Mouse (Mus musculus): ENCODE results near the gene Klhdc8b. TPM values are rescaled to one million over a fixed set of nuclear protein-coding genes. Genes with fewer than 3 reads are reported as not detected.

The Klhdc8b gene
- polyA plus RNA-seq, 1 experiment from 2014 or later = 94.7 TPM

DNA sequence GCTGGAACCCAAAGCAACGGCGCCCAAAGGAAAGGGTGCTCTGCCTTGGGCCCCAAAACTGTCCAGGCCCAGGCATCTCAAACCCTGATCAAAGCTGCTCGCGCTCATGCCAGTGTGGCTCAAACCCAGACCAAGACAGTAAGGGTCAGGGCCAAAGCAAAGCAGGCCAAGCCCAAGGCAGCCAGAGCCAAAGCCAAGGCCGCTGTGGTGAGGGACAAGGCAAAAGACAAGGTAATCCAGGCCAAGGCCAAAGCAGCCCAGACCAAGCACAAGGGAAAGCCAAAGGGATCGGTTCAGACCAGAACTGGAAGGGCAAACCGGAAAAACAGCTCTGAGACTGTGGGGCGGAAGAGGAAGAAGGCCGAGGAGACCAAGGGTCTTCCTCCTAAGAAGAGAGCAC, 2.3 kb upstream of the Klhdc8b start:
- Histone ChIP-seq H3K27me3 (ENCODE audit: control insufficient read depth, insufficient read depth, low read length) (no peaks in the 10 kb centered on the region), H3K4me1 (ENCODE audit: control insufficient read depth in 2 of 2, insufficient read depth in 2 of 2, low read length in 2 of 2) (peaks cover 11 to 16% of the 10 kb centered on the region in 2 experiments), H3K27ac (replicated peaks in 1 of 2; ENCODE audit: control insufficient read depth in 1 of 2, insufficient read depth in 1 of 2, low read depth in 2 of 2, low read length in 2 of 2) (no peak overlapping the region), H3K4me2 (ENCODE audit: low read length) (no peak overlapping the region), H3K4me3 (ENCODE audit: control insufficient read depth in 1 of 2, insufficient read depth in 1 of 2, low read depth in 1 of 2, low read length in 2 of 2) (no peak overlapping the region), H3K9me3 (ENCODE audit: control insufficient read depth, low read length) (no peaks in the 10 kb centered on the region), H3K9ac (ENCODE audit: low read length) (no peak overlapping the region), H3K36me3 (ENCODE audit: control insufficient read depth, insufficient read depth, low read length) (peaks cover 39% of the 10 kb centered on the region)
- ATAC-seq (ENCODE audit: insufficient number of reproducible peaks, insufficient read depth, low FRiP score, low read depth) = no peak
- WGBS = 93% methylated on average over 9 of the region's 9 CpGs

- no peaks in the 10 kb centered on the region for H3K9me3 ChIP-seq (ENCODE audit: control insufficient read depth, low read length)
- H3K27me3 ChIP-seq (ENCODE audit: control insufficient read depth, insufficient read depth, low read length) = no peaks in the 10 kb centered on the region
- peak overlapping the region; percentile 51 to 90 for H3K27ac ChIP-seq (replicated peaks in 1 of 2; ENCODE audit: control insufficient read depth in 1 of 2, insufficient read depth in 1 of 2, low read depth in 2 of 2, low read length in 2 of 2)
- peaks cover 11 to 16% of the 10 kb centered on the region in 2 experiments for H3K4me1 ChIP-seq (ENCODE audit: control insufficient read depth in 2 of 2, insufficient read depth in 2 of 2, low read length in 2 of 2)
- ATAC-seq (ENCODE audit: insufficient number of reproducible peaks, insufficient read depth, low FRiP score, low read depth) = no peak
- H3K36me3 ChIP-seq (ENCODE audit: control insufficient read depth, insufficient read depth, low read length) = peaks cover 39% of the 10 kb centered on the region
- no peak overlapping the region for H3K4me3 ChIP-seq (ENCODE audit: control insufficient read depth in 1 of 2, insufficient read depth in 1 of 2, low read depth in 1 of 2, low read length in 2 of 2)
- WGBS = 65% methylated on average over 10 of the region's 10 CpGs
- H3K4me2 ChIP-seq (ENCODE audit: low read length) = peak overlapping the region; percentile 72
- no peak overlapping the region for H3K9ac ChIP-seq (ENCODE audit: low read length)
Measured at GRCm38 (mm10) chr9:108462192-108462591, 811 bp upstream of the Klhdc8b start.

DNA sequence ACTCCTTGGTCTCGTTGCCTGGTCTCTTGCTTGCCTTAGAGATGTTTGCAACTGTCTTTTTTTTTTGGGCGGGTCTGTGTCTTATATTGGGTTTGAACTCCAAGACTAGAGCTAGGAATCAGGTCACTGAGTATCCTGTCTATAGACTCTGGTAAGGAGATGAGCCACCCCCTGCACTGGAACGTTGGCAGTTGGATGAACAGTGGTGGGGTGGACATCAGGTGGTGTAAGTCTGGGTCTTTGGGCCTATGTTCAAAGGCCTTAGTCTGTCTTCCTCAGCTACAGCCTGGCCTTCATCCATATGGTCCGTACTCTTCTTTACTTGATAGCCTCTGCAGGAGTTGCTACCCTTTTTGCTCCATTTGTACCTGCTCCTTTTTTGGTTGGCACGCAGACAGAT, 294 bp upstream of the Klhdc8b start:
- peak overlapping the region; percentile 47 to 90 for H3K27ac ChIP-seq (replicated peaks in 1 of 2; ENCODE audit: control insufficient read depth in 1 of 2, insufficient read depth in 1 of 2, low read depth in 2 of 2, low read length in 2 of 2)
- WGBS = 91% methylated on average over 5 of the region's 5 CpGs
- no peaks in the 10 kb centered on the region for H3K27me3 ChIP-seq (ENCODE audit: control insufficient read depth, insufficient read depth, low read length)
- H3K9me3 ChIP-seq (ENCODE audit: control insufficient read depth, low read length) = no peaks in the 10 kb centered on the region
- peaks cover 39% of the 10 kb centered on the region for H3K36me3 ChIP-seq (ENCODE audit: control insufficient read depth, insufficient read depth, low read length)
- peak overlapping the region; percentile 62 to 84; a peak in 2 of 4 replicates for H3K4me3 ChIP-seq (ENCODE audit: control insufficient read depth in 1 of 2, insufficient read depth in 1 of 2, low read depth in 1 of 2, low read length in 2 of 2)
- H3K9ac ChIP-seq (ENCODE audit: low read length) = peak overlapping the region; percentile 93
- peak overlapping the region; percentile 72 for H3K4me2 ChIP-seq (ENCODE audit: low read length)
- no peak for ATAC-seq (ENCODE audit: insufficient number of reproducible peaks, insufficient read depth, low FRiP score, low read depth)
- H3K4me1 ChIP-seq (ENCODE audit: control insufficient read depth in 2 of 2, insufficient read depth in 2 of 2, low read length in 2 of 2) = peaks cover 11 to 16% of the 10 kb centered on the region in 2 experiments

- Histone ChIP-seq H3K36me3 (ENCODE audit: control insufficient read depth, insufficient read depth, low read length) (peaks cover 30% of the 10 kb centered on the region), H3K4me3 (ENCODE audit: control insufficient read depth in 1 of 2, insufficient read depth in 1 of 2, low read depth in 1 of 2, low read length in 2 of 2) (peak within 1 kb of the TSS; percentile 62 to 84), H3K9me3 (ENCODE audit: control insufficient read depth, low read length) (no peaks in the 10 kb centered on the region), H3K4me2 (ENCODE audit: low read length) (peak within 1 kb of the TSS; percentile 72), H3K9ac (ENCODE audit: low read length) (peak within 1 kb of the TSS; percentile 93), H3K27ac (replicated peaks in 1 of 2; ENCODE audit: control insufficient read depth in 1 of 2, insufficient read depth in 1 of 2, low read depth in 2 of 2, low read length in 2 of 2) (peak within 1 kb of the TSS; percentile 69 to 90), H3K27me3 (ENCODE audit: control insufficient read depth, insufficient read depth, low read length) (no peaks in the 10 kb centered on the region), H3K4me1 (ENCODE audit: control insufficient read depth in 2 of 2, insufficient read depth in 2 of 2, low read length in 2 of 2) (peaks cover 11 to 16% of the 10 kb centered on the region in 2 experiments)
- WGBS = under 1% methylated on average over 49 of the region's 52 CpGs
- ATAC-seq (ENCODE audit: insufficient number of reproducible peaks, insufficient read depth, low FRiP score, low read depth) = peak; percentile 74
Measured at GRCm38 (mm10) chr9:108460319-108461178, 832 bp downstream of the Klhdc8b start, which contains the start of gene Ccdc71. Gene Ccdc71 (plus strand): TSS chr9:108460527.

GRCm38 (mm10) chr9:108459939-108460318, 1.5 kb downstream of the Klhdc8b start:
- Histone ChIP-seq H3K27ac (replicated peaks in 1 of 2; ENCODE audit: control insufficient read depth in 1 of 2, insufficient read depth in 1 of 2, low read depth in 2 of 2, low read length in 2 of 2) (peak overlapping the region; percentile 69 to 90; a peak in 2 of 4 replicates), H3K9me3 (ENCODE audit: control insufficient read depth, low read length) (no peaks in the 10 kb centered on the region), H3K27me3 (ENCODE audit: control insufficient read depth, insufficient read depth, low read length) (no peaks in the 10 kb centered on the region), H3K4me3 (ENCODE audit: control insufficient read depth in 1 of 2, insufficient read depth in 1 of 2, low read depth in 1 of 2, low read length in 2 of 2) (peak overlapping the region; percentile 62 to 84), H3K4me2 (ENCODE audit: low read length) (peak overlapping the region; percentile 72), H3K36me3 (ENCODE audit: control insufficient read depth, insufficient read depth, low read length) (peaks cover 24% of the 10 kb centered on the region), H3K4me1 (ENCODE audit: control insufficient read depth in 2 of 2, insufficient read depth in 2 of 2, low read length in 2 of 2) (peaks cover 11 to 16% of the 10 kb centered on the region in 2 experiments), H3K9ac (ENCODE audit: low read length) (peak overlapping the region; percentile 93; the same call in 1 of the 2 replicates)
- 82% methylated on average over 1 of the region's 1 CpGs for WGBS
- no peak for ATAC-seq (ENCODE audit: insufficient number of reproducible peaks, insufficient read depth, low FRiP score, low read depth)

- no peak for ATAC-seq (ENCODE audit: insufficient number of reproducible peaks, insufficient read depth, low FRiP score, low read depth)
- Histone ChIP-seq H3K27ac (replicated peaks in 1 of 2; ENCODE audit: control insufficient read depth in 1 of 2, insufficient read depth in 1 of 2, low read depth in 2 of 2, low read length in 2 of 2) (no peak overlapping the region), H3K9ac (ENCODE audit: low read length) (no peak overlapping the region), H3K4me1 (ENCODE audit: control insufficient read depth in 2 of 2, insufficient read depth in 2 of 2, low read length in 2 of 2) (peaks cover 7 to 14% of the 10 kb centered on the region in 2 experiments), H3K36me3 (ENCODE audit: control insufficient read depth, insufficient read depth, low read length) (no peaks in the 10 kb centered on the region), H3K27me3 (ENCODE audit: control insufficient read depth, insufficient read depth, low read length) (no peaks in the 10 kb centered on the region), H3K4me2 (ENCODE audit: low read length) (no peak overlapping the region), H3K4me3 (ENCODE audit: control insufficient read depth in 1 of 2, insufficient read depth in 1 of 2, low read depth in 1 of 2, low read length in 2 of 2) (no peak overlapping the region), H3K9me3 (ENCODE audit: control insufficient read depth, low read length) (no peaks in the 10 kb centered on the region)
- WGBS = 85% methylated on average over 10 of the region's 10 CpGs
Measured at GRCm38 (mm10) chr9:108456953-108457352, 4.4 kb downstream of the Klhdc8b start.

DNA sequence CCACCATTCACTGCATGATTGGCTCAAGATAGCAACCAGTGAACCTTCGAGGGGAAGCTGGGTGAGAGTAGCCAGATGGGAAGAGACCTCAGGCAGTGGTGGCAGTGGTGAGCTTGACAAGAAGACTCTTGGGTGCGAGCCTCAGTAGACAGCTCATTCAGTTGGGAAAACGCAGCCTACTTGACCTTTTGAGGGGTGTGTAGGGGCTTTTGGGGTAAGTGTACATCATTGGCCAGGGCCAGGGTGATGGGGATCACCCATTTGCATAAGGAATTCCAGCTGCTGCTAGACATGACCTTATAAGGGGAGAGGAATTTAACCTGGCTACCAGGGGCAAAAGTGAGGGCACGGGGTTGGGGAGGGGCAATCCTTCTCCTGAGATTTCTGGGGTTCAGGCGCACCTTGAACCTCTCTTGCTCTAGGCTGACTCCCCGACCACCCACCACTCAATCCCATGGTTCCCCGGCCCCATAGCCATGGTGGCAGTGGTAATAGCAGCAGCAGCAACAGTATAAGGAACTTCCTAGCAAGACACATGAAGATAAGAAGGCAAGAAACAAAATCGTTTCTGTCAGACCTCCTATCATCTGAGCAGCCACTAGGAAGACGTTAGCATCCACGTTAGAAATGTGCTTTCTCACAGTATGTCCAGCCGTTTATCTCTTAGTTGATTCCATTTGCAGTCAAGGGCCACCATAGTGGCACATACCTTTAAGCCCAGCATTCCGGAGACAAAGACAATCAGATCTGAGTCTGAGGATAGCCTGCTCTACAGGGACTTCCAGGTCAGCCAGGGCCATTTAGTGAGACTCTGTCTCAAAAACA, 5.4 kb downstream of the Klhdc8b start:
- ATAC-seq (ENCODE audit: insufficient number of reproducible peaks, insufficient read depth, low FRiP score, low read depth) = no peak
- WGBS = 54% methylated on average over 12 of the region's 12 CpGs

More for the DNA sequence above, 5.4 kb downstream of the Klhdc8b start:
- H3K9me3 ChIP-seq (ENCODE audit: control insufficient read depth, low read length) = no peaks in the 10 kb centered on the region
- peaks cover 4 to 13% of the 10 kb centered on the region in 2 experiments for H3K4me1 ChIP-seq (ENCODE audit: control insufficient read depth in 2 of 2, insufficient read depth in 2 of 2, low read length in 2 of 2)
- H3K9ac ChIP-seq (ENCODE audit: low read length) = no peak overlapping the region
- no peaks in the 10 kb centered on the region for H3K27me3 ChIP-seq (ENCODE audit: control insufficient read depth, insufficient read depth, low read length)
- H3K36me3 ChIP-seq (ENCODE audit: control insufficient read depth, insufficient read depth, low read length) = no peaks in the 10 kb centered on the region
- H3K4me2 ChIP-seq (ENCODE audit: low read length) = no peak overlapping the region
- no peak overlapping the region for H3K4me3 ChIP-seq (ENCODE audit: control insufficient read depth in 1 of 2, insufficient read depth in 1 of 2, low read depth in 1 of 2, low read length in 2 of 2)
- H3K27ac ChIP-seq (replicated peaks in 1 of 2; ENCODE audit: control insufficient read depth in 1 of 2, insufficient read depth in 1 of 2, low read depth in 2 of 2, low read length in 2 of 2) = no peak overlapping the region

Data from heart, embryonic 14.5 days (tissue).